Mouse (Mus musculus): ENCODE measurements around the gene Parn.
A peak's percentile ranks its signal among the peaks of the same experiment; 100 is the strongest.

The Parn gene

GRCm38 (mm10) chr16:13621745-13622507 lies 46.0 kb downstream of the Parn start:
- no peak for DNase-seq

GRCm38 (mm10) chr16:13620194-13620593 lies 47.8 kb downstream of the Parn start:
- DNase-seq: no peak

- no peak for DNase-seq
These were observed 52.7 kb downstream of the Parn start for GRCm38 (mm10) chr16:13615276-13615675.

GRCm38 (mm10) chr16:13612571-13612970 lies 55.4 kb downstream of the Parn start:
- DNase-seq: no peak

GRCm38 (mm10) chr16:13612058-13612457 lies 55.9 kb downstream of the Parn start:
- DNase-seq: peak; percentile 18 to 24

GRCm38 (mm10) chr16:13611399-13611798 lies 56.6 kb downstream of the Parn start:
- no peak for DNase-seq

- no peak for DNase-seq
These were observed 57.0 kb downstream of the Parn start for GRCm38 (mm10) chr16:13610951-13611381.

GRCm38 (mm10) chr16:13608705-13609085 lies 59.3 kb downstream of the Parn start:
- DNase-seq: no peak

- DNase-seq: no peak
These were observed 59.8 kb downstream of the Parn start for GRCm38 (mm10) chr16:13607987-13608704.

GRCm38 (mm10) chr16:13602779-13603178 lies 65.2 kb downstream of the Parn start:
- DNase-seq: no peak

GRCm38 (mm10) chr16:13589049-13589408 lies 78.9 kb downstream of the Parn start:
- DNase-seq: no peak

GRCm38 (mm10) chr16:13588182-13589048 lies 79.6 kb downstream of the Parn start:
- no peak for DNase-seq

- DNase-seq: no peak
These were observed 82.7 kb downstream of the Parn start for GRCm38 (mm10) chr16:13585234-13585633.

GRCm38 (mm10) chr16:13580784-13581183 lies 87.2 kb downstream of the Parn start:
- peak in 1 of 2 experiments; percentile 14 for DNase-seq

- DNase-seq: peak; percentile 59 to 67
These were observed 88.0 kb downstream of the Parn start for GRCm38 (mm10) chr16:13580016-13580415.

- DNase-seq: no peak
These were observed 92.7 kb downstream of the Parn start for GRCm38 (mm10) chr16:13575306-13575705.

GRCm38 (mm10) chr16:13568280-13568679 lies 99.7 kb downstream of the Parn start:
- DNase-seq: no peak

- DNase-seq: no peak
These were observed 100.4 kb downstream of the Parn start for GRCm38 (mm10) chr16:13567614-13568013.

- no peak for DNase-seq
These were observed 101.6 kb downstream of the Parn start for GRCm38 (mm10) chr16:13566351-13566750.

- no peak for DNase-seq
These were observed 102.7 kb downstream of the Parn start for GRCm38 (mm10) chr16:13565291-13565690.

GRCm38 (mm10) chr16:13557784-13558183 lies 110.2 kb downstream of the Parn start:
- no peak for DNase-seq

- DNase-seq: peak in 1 of 2 experiments; percentile 38
These were observed 111.0 kb downstream of the Parn start for GRCm38 (mm10) chr16:13556954-13557470.

- DNase-seq: no peak
These were observed 111.5 kb downstream of the Parn start for GRCm38 (mm10) chr16:13556446-13556845.
